Mouse (Mus musculus) embryonic fibroblast, embryonic 13.5 days (primary cell): Measurements from ENCODE around the gene Prr18.

Experiments
- CTCF ChIP-seq: IDR thresholded peaks from 2 replicates; pipeline ENCODE4 v1.5.1; 2011; ENCODE audit warnings: mild to moderate bottlenecking, control low read depth, low read length, moderate library complexity, borderline replicate concordance; ENCODE audit not compliant: insufficient read depth
- POLR2A ChIP-seq: IDR thresholded peaks from 2 replicates; pipeline ENCODE4 v1.6.1; 2011; ENCODE audit warnings: low read depth, mild to moderate bottlenecking, control low read depth, low read length, moderate library complexity

DNA sequence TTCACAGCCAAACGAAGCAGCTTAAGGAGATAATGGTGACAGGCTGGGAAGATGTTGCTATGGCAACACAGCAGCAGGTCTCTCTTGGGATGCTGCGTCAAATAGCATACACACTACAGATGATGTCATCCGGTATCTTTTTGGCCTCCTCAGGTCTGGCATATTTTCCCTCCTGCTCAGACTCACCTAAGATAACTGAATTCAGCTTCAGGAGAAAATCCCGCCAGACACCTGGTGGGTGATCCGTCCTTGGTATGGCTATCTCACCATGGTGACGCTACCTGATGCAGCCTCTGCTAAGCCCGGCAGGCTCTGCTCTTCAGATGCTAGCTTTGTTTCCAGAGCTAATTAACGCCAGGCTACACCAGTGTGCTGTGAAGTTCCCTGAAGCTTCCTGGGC, 31.3 kb downstream of the Prr18 start:
- TF ChIP-seq POLR2A (no peak), CTCF (no peak)
